Mouse (Mus musculus) embryonic facial prominence, embryonic 14.5 days (tissue): ENCODE measurements around the gene Slc25a23. TPM values are rescaled to one million over a fixed set of nuclear protein-coding genes. Genes with fewer than 3 reads are reported as not detected.
"Not testable (repeated sequence)": the region's sequence is repeated elsewhere in the genome, so short reads cannot be mapped to it uniquely, and the experiment has no call there.

Source experiments
- ATAC-seq: fragments of 200-750 bp; cut with Nextera tagmentation; 2 replicates; pipeline ENCODE4 v1.8.0; 2017; ENCODE audit warnings: low read depth, moderate number of reproducible peaks, moderate TSS enrichment
- DNase-seq: peaks from one replicate; pipeline ENCODE4 v3.0.0-alpha.2; 2015; ENCODE audit warnings: low spot score
- H3K27ac ChIP-seq: fragments of 300-500 bp; sonication (generic); replicated peaks from 2 replicates; pipeline ENCODE4 v1.5.1; 2014; ENCODE audit warnings: low read depth, mild to moderate bottlenecking, low read length, moderate library complexity
- H3K27me3 ChIP-seq: fragments of 300-500 bp; sonication (generic); replicated peaks from 2 replicates; pipeline ENCODE4 v1.6.1; 2014; ENCODE audit warnings: low read length; ENCODE audit not compliant: control insufficient read depth, insufficient read depth
- H3K36me3 ChIP-seq: fragments of 300-500 bp; sonication (generic); 2 replicates; pipeline ENCODE4 v1.6.1; 2014; ENCODE audit warnings: low read length, mixed read lengths; ENCODE audit not compliant: control insufficient read depth, insufficient read depth
- H3K4me1 ChIP-seq: fragments of 300-500 bp; sonication (generic); 2 replicates; pipeline ENCODE4 v1.6.1; 2014; ENCODE audit warnings: antibody characterized with exemption, low read length; ENCODE audit not compliant: control insufficient read depth, insufficient read depth
- H3K4me2 ChIP-seq: fragments of 300-500 bp; sonication (generic); 2 replicates; pipeline ENCODE4 v1.6.1; 2014; ENCODE audit warnings: low read depth, mild to moderate bottlenecking, low read length, moderate library complexity, mixed read lengths
- H3K4me3 ChIP-seq: fragments of 300-500 bp; sonication (generic); 2 replicates; pipeline ENCODE4 v1.5.1; 2014; ENCODE audit warnings: low read depth, mild to moderate bottlenecking, low read length
- H3K9ac ChIP-seq: fragments of 300-500 bp; sonication (generic); 2 replicates; pipeline ENCODE4 v1.6.1; 2014; ENCODE audit warnings: low read depth, mild to moderate bottlenecking, low read length, moderate library complexity, mixed read lengths
- H3K9me3 ChIP-seq: fragments of 300-500 bp; sonication (generic); 2 replicates; pipeline ENCODE4 v1.6.1; 2016; ENCODE audit warnings: low read length; ENCODE audit not compliant: control insufficient read depth
- WGBS: fragments of 180-500 bp; shearing (Covaris S2); extraction: QIAGEN DNeasy Blood & Tissue Kit; methylation state at CpG from one replicate; pipeline ENCODE4 v1.1.7; 2014; 5-methylcytosine and 5-hydroxymethylcytosine counted together
- polyA plus RNA-seq: library from polyadenylated mRNA; unstranded; fragments of >200 nt; fragmentation: Nextera tagmentation; extraction: Ambion mirVana; gene quantifications from 2 replicates; pipeline ENCODE4 v1.2.1, GENCODE M21; 2014

Slc25a23 gene
- polyA plus RNA-seq, 1 experiment from 2014 or later: 7.8 TPM

DNA sequence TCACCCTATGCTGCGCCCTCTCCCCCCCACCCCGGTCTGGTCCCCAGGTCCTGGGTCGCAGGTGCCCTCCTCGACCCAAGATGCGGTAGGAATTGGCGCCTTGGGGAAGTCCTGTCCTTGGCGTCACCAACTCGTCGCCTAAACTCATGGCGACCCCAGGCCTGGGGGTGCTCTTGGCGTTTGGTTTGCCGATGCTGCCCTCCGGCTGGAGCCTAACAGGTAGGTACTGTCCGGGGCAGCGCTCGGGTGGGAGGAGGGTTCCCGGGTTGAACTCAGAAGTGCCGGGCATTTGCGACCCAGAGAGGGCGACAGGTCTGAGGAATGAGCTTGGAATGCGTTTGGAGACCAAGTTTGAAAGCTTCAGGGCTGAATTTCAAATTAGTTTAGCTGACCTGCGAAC is 2.9 kb upstream of the Slc25a23 start:
- ATAC-seq (no peak), DNase-seq (no peak)
- no peaks in the 10 kb centered on the region for H3K36me3 ChIP-seq
- H3K9ac ChIP-seq: peak overlapping the region; percentile 47
- peaks cover 4% of the 10 kb centered on the region for H3K4me1 ChIP-seq
- peak overlapping the region; percentile 48 for H3K4me2 ChIP-seq
- H3K27me3 ChIP-seq: peaks cover 44% of the 10 kb centered on the region
- peak overlapping the region; percentile 36 for H3K4me3 ChIP-seq
- 2% methylated on average over 19 of the region's 22 CpGs for WGBS
- no peaks in the 10 kb centered on the region for H3K9me3 ChIP-seq
- no peak overlapping the region for H3K27ac ChIP-seq

DNA sequence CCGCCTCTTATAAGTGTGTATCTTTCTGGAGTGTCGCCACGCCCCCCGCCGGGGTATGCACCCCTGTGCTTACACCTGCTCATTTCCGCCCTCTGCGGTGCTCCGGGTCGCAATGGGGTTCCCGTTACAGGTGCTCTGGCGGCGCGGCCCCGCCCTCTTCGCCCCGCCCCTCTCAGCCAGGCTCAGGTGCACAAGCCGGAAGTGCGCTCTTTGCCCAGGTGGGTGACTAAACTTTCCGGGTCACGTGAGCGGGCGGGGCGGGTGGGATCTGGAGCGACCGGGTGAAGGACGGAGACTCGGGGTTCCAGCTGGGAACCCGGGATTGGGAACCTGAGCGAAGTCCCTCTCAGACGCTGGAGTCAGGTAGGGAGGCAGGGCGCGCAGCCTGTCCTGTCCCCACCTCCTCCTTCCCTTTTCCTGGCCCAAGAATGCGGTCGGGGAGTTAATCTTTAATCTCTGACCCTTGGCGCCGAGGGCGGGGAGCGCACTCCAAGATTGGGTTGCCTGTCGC is 2.4 kb upstream of the Slc25a23 start:
- 1% methylated on average over 31 of the region's 39 CpGs for WGBS
- peak overlapping the region; percentile 47 for H3K9ac ChIP-seq
- peak; percentile 24; the same call in 1 of the 2 replicates for ATAC-seq
- no peak overlapping the region for H3K27ac ChIP-seq
- peak overlapping the region; percentile 48 for H3K4me2 ChIP-seq
- H3K27me3 ChIP-seq: peaks cover 44% of the 10 kb centered on the region
- H3K4me3 ChIP-seq: peak overlapping the region; percentile 36
- H3K36me3 ChIP-seq: no peaks in the 10 kb centered on the region
- peak; percentile 72 for DNase-seq
- peaks cover 4% of the 10 kb centered on the region for H3K4me1 ChIP-seq
- no peaks in the 10 kb centered on the region for H3K9me3 ChIP-seq

DNA sequence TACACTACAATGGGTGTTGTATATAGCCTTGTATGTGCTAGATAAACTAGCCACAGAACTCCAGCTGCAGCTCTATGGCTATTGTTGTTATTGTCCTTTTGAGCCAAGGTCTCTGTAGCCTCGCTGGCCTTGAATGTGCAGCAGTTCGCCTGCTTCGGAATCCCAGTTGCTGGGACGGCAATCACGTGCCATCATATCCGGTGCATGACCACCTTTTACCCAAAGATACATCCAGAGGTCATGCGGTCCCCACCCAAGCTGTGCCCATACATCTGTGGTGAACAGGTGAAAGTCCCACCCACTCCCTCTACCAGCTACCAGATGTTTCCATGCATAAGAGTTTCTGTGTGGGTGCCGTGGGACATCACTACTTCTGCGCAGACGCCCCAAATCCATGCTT is 1.4 kb upstream of the Slc25a23 start:
- Histone ChIP-seq H3K4me1 (peaks cover 4% of the 10 kb centered on the region), H3K27me3 (peaks cover 44% of the 10 kb centered on the region)

DNA sequence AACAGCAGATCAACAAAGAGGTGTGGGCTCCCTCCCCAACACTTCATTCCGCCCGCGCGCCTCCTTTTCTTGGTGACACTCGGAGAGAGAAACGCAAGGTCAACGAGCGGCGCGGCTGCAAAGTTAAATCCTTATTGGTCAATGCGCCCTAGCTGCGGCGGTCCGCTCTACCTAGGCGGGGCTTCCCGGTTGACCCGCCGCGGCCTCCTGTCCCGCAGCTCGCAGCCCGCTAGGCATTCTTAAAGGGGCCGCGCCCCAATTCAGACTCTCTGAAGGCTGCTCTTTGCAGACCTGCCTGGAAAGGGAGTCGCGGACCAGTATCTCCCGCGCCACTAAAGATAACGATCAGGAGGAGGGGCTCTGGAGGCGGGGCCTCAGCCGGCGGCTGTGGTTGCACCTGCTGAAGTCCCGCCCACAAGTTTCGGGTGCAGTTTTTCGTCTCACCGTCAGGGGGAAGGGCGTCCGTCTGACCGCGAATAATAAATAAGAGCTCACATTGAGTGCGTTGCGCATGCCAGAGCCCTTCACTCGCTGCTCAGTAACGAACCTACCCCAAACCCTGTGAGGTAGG is 653 bp upstream of the Slc25a23 start:
- peaks cover 4% of the 10 kb centered on the region for H3K4me1 ChIP-seq
- H3K4me3 ChIP-seq: peak overlapping the region; percentile 81
- H3K4me2 ChIP-seq: peak overlapping the region; percentile 82
- H3K27ac ChIP-seq: peak overlapping the region; percentile 1; the same call in 1 of the 2 replicates
- 0 out of 2 replicates have a peak overlapping the region, but pooled peaks have one; percentile 73 for H3K9ac ChIP-seq
- WGBS: under 1% methylated on average over 43 of the region's 44 CpGs
- peak; percentile 98 for DNase-seq
- ATAC-seq: peak; percentile 92
- H3K27me3 ChIP-seq: peaks cover 42% of the 10 kb centered on the region
- peaks cover 4% of the 10 kb centered on the region; the same call in 1 of the 2 replicates for H3K36me3 ChIP-seq
- H3K9me3 ChIP-seq: no peaks in the 10 kb centered on the region

More for the DNA sequence above, 1.4 kb upstream of the Slc25a23 start:
- no peak overlapping the region for H3K27ac ChIP-seq
- H3K9ac ChIP-seq: no peak overlapping the region
- H3K36me3 ChIP-seq: peaks cover 4% of the 10 kb centered on the region; the same call in 1 of the 2 replicates
- DNase-seq: no peak
- 46% methylated on average over 10 of the region's 10 CpGs for WGBS
- H3K9me3 ChIP-seq: no peaks in the 10 kb centered on the region
- peak overlapping the region; percentile 82 for H3K4me2 ChIP-seq
- ATAC-seq: no peak
- peak overlapping the region; percentile 81 for H3K4me3 ChIP-seq

DNA sequence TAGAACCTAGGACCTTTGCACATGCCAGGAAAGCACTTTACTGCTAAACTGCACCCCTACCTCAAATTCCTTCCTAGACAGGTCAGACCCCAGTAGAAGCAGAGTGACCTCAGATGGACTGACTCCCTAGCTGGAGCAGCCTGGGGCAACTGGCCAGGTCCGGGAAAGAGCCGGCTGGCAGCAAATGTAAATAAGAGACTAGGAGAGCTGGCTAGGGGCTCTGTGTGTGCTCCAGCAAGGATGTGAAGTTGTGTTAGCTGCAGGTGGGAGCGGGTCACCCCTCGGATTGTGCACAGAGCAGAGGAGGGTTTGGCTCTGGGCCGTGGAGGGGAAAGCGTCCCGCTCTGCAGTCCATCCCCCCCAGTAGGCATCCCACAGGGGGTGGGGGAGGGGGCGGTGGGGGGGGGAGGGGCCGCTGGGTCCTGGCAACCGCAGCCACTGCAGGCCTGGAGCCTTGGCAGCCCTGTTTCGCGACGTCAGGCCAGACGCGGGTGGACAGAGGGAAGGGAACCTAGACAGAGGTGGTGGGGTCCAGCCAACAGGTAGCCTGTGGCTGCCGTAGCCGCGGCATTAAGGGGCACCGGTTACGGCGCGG is 675 bp downstream of the Slc25a23 start, which contains the start of gene Crb3:
Crb3 (plus strand) TSS at position 215 of the 595 bp plus-strand sequence.
- no peak for ATAC-seq

DNA sequence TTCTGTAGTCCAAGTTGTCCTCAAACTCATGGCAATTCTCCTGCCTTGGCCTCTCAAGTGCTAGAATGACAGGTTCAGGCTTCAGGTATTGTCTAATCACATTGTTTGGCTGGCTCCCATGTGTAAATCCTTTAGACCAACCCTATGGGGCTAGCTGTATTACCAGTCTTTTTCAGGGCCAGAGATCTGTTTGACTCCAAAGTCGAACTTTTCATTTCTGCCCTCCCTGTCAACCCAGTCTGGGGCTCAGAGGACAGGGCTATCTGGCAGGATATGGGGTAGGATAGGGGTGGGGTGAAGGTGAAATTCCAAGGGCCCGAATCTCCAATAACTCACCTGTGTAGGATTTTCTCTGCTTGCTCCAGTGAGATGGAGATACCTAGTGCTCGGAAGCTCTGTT is 3.4 kb downstream of the Slc25a23 start:
- Histone ChIP-seq H3K4me3 (no peak overlapping the region), H3K9me3 (no peaks in the 10 kb centered on the region), H3K27me3 (peaks cover 5% of the 10 kb centered on the region), H3K36me3 (peaks cover 19% of the 10 kb centered on the region; the same call in 1 of the 2 replicates), H3K4me1 (peaks cover 4% of the 10 kb centered on the region), H3K9ac (no peak overlapping the region), H3K27ac (no peak overlapping the region), H3K4me2 (no peak overlapping the region)
- ATAC-seq (no peak), DNase-seq (no peak)
- WGBS: 74% methylated on average over 3 of the region's 3 CpGs

More for the DNA sequence above, 675 bp downstream of the Slc25a23 start, which contains the start of gene Crb3:
- peak within 1 kb of the TSS; percentile 1; the same call in 1 of the 2 replicates for H3K27ac ChIP-seq
- H3K27me3 ChIP-seq: peaks cover 29% of the 10 kb centered on the region
- H3K9ac ChIP-seq: peak within 1 kb of the TSS; percentile 73
- peaks cover 4% of the 10 kb centered on the region; the same call in 1 of the 2 replicates for H3K36me3 ChIP-seq
- DNase-seq: no peak
- 2% methylated on average over 5 of the region's 22 CpGs for WGBS
- peaks cover 4% of the 10 kb centered on the region for H3K4me1 ChIP-seq
- peak within 1 kb of the TSS; percentile 81 for H3K4me3 ChIP-seq
- H3K4me2 ChIP-seq: peak within 1 kb of the TSS; percentile 82
- H3K9me3 ChIP-seq: no peaks in the 10 kb centered on the region

DNA sequence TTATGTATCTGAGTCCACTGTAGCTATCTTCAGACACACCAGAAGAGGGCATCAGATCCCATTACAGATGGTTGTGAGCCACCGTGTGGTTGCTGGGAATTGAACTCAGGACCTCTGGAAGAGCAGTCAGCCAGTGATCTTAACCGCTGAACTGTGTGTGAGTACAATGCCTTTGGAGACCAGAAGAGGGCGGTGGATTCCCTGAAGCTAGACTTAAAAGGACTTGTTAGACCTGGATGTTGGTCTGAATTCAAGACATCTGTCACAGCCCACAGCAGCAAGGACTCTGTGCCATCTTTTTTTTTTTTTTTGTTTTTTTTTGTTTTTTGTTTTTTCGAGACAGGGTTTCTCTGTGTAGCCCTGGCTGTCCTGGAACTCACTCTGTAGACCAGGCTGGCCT is 8.0 kb downstream of the Slc25a23 start:
- not testable (repeated sequence) for ATAC-seq, H3K9ac ChIP-seq, DNase-seq, H3K27me3 ChIP-seq, H3K27ac ChIP-seq, H3K4me1 ChIP-seq, H3K4me2 ChIP-seq, H3K4me3 ChIP-seq, H3K9me3 ChIP-seq
- H3K36me3 ChIP-seq: peaks cover 19% of the 10 kb centered on the region; the same call in 1 of the 2 replicates
- WGBS: 83% methylated on average over 4 of the region's 4 CpGs

DNA sequence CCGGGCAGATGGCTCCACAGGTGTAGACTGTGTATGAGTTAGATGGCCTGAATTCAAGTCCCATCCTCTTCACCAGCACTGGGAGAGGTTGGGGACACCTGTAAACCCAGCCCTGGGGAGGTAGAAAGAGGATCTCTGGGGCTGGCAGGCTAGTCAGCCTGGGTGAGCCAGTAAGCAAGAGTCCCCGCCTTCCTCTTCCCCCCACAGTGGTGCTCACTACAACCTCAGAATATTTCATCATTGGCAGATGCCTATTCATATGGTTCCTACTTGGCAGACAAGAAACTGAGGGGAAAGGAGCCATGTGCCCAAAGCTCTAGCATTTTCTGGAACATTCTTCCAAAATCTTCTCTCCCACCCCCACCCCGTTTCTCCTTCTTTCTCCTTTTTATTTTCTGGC is 10.8 kb downstream of the Slc25a23 start:
- Histone ChIP-seq H3K9me3 (no peaks in the 10 kb centered on the region), H3K36me3 (peaks cover 20% of the 10 kb centered on the region), H3K27ac (no peak overlapping the region), H3K9ac (no peak overlapping the region), H3K27me3 (no peaks in the 10 kb centered on the region), H3K4me3 (no peak overlapping the region), H3K4me1 (no peaks in the 10 kb centered on the region), H3K4me2 (no peak overlapping the region)
- ATAC-seq: no peak
- WGBS: 93% methylated on average over 3 of the region's 3 CpGs
- no peak for DNase-seq
